Mouse (Mus musculus): ENCODE data around the gene Kcnh1.

DNA sequence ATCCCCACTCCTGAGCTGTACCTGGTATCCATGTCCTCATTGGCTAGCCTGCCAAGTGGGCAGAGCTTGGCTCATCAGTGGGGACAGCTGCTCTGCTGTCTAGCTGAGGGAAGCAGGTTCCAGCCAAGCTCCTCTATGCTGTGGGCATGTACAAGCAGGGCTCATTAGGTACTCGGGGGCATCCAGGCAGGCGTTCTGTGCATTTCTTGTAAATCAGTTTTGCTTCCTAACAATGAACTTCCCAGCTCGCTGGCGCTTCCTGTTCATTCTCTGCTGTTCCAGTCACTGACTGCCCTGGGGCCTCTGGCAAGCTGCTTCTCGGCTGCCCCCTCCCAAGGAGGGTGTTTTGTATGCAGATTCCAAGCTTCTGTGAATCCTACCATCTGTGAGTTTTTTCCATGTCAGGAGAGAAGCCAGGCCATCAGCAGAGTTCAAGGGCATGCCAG lies 190.0 kb downstream of the Kcnh1 start:
- TF ChIP-seq POLR2A (IDR thresholded peaks at IDR 0.05; ENCODE audit: low read depth, low read length), result no peak
- no peak for TF ChIP-seq CTCF (conservative IDR thresholded peaks at IDR 0.05 in 1 of 2, IDR thresholded peaks at IDR 0.05 in 1 of 2; ENCODE audit: low read depth in 2 of 2, low read length in 2 of 2)
- TF ChIP-seq USF2 (conservative IDR thresholded peaks at IDR 0.05; ENCODE audit: low read depth, low read length), result no peak
- TF ChIP-seq ETS1 (conservative IDR thresholded peaks at IDR 0.05; ENCODE audit: low read depth, low read length), result no peak
- TF ChIP-seq ELF1 (IDR thresholded peaks at IDR 0.05; ENCODE audit: low read depth, low read length), result no peak

Measured in CH12.LX (cell line).